Mouse (Mus musculus): Measurements from ENCODE around the gene Olfr1214. TPM values are rescaled to one million over a fixed set of nuclear protein-coding genes. Genes with fewer than 3 reads are reported as not detected.
"Not testable (repeated sequence)": the region's sequence is repeated elsewhere in the genome, so short reads cannot be mapped to it uniquely, and the experiment has no call there.

Olfr1214 gene
- polyA plus RNA-seq (2012; rRNA removed), result not detected in 2 replicates

- Histone ChIP-seq H3K27ac (ENCODE audit: insufficient read depth, low read length) (no peak within 1 kb of the TSS), H3K4me1 (ENCODE audit: control insufficient read depth, insufficient read depth, low read length) (no peaks in the 10 kb centered on the region), H3K4me3 (ENCODE audit: insufficient read depth, low read length) (no peak within 1 kb of the TSS)
- no peak for TF ChIP-seq POLR2A (IDR thresholded peaks at IDR 0.05; ENCODE audit: extremely low read depth, insufficient read depth, low read length)
- no peak for TF ChIP-seq CTCF (IDR thresholded peaks at IDR 0.05; ENCODE audit: extremely low read depth, insufficient read depth, low read length)
Observed at GRCm38 (mm10) chr2:88992553-88992952, at the start of gene Olfr1214. Gene Olfr1214 (minus strand): TSS chr2:88992653.

GRCm38 (mm10) chr2:89031965-89032364, 39.5 kb upstream of the Olfr1214 start, which contains the start of gene Olfr1217:
Gene Olfr1217 (minus strand): TSS chr2:89032065.
- TF ChIP-seq CTCF (IDR thresholded peaks at IDR 0.05; ENCODE audit: extremely low read depth, insufficient read depth, low read length), result no peak
- TF ChIP-seq POLR2A (IDR thresholded peaks at IDR 0.05; ENCODE audit: extremely low read depth, insufficient read depth, low read length), result no peak
- Histone ChIP-seq H3K4me3 (ENCODE audit: insufficient read depth, low read length) (no peak within 1 kb of the TSS), H3K4me1 (ENCODE audit: control insufficient read depth, insufficient read depth, low read length) (no peaks in the 10 kb centered on the region), H3K27ac (ENCODE audit: insufficient read depth, low read length) (no peak within 1 kb of the TSS)

GRCm38 (mm10) chr2:89021436-89021835, 29.0 kb upstream of the Olfr1214 start:
- not testable (repeated sequence) for H3K4me3 ChIP-seq (ENCODE audit: insufficient read depth, low read length); H3K4me1 ChIP-seq (ENCODE audit: control insufficient read depth, insufficient read depth, low read length); H3K27ac ChIP-seq (ENCODE audit: insufficient read depth, low read length)

GRCm38 (mm10) chr2:89018240-89018639, 25.8 kb upstream of the Olfr1214 start, which contains the start of gene Olfr1216:
Gene Olfr1216 (minus strand): TSS chr2:89018340.
- H3K4me3 ChIP-seq (ENCODE audit: insufficient read depth, low read length), result no peak within 1 kb of the TSS
- no peak within 1 kb of the TSS for H3K27ac ChIP-seq (ENCODE audit: insufficient read depth, low read length)
- no peak for TF ChIP-seq CTCF (IDR thresholded peaks at IDR 0.05; ENCODE audit: extremely low read depth, insufficient read depth, low read length)
- TF ChIP-seq POLR2A (IDR thresholded peaks at IDR 0.05; ENCODE audit: extremely low read depth, insufficient read depth, low read length), result no peak
- no peaks in the 10 kb centered on the region for H3K4me1 ChIP-seq (ENCODE audit: control insufficient read depth, insufficient read depth, low read length)

- no peak within 1 kb of the TSS for H3K4me3 ChIP-seq (ENCODE audit: insufficient read depth, low read length)
- no peak within 1 kb of the TSS for H3K27ac ChIP-seq (ENCODE audit: insufficient read depth, low read length)
- H3K4me1 ChIP-seq (ENCODE audit: control insufficient read depth, insufficient read depth, low read length), result no peaks in the 10 kb centered on the region
- TF ChIP-seq POLR2A (IDR thresholded peaks at IDR 0.05; ENCODE audit: extremely low read depth, insufficient read depth, low read length), result no peak
- TF ChIP-seq CTCF (IDR thresholded peaks at IDR 0.05; ENCODE audit: extremely low read depth, insufficient read depth, low read length), result no peak
Observed at GRCm38 (mm10) chr2:89006873-89007272, 14.4 kb upstream of the Olfr1214 start, which contains the start of gene Olfr1215. Gene Olfr1215 (minus strand): TSS chr2:89006973.

- no peak within 1 kb of the TSS for H3K27ac ChIP-seq (ENCODE audit: insufficient read depth, low read length)
- no peaks in the 10 kb centered on the region for H3K4me1 ChIP-seq (ENCODE audit: control insufficient read depth, insufficient read depth, low read length)
- TF ChIP-seq POLR2A (IDR thresholded peaks at IDR 0.05; ENCODE audit: extremely low read depth, insufficient read depth, low read length) (no peak), CTCF (IDR thresholded peaks at IDR 0.05; ENCODE audit: extremely low read depth, insufficient read depth, low read length) (no peak)
- no peak within 1 kb of the TSS for H3K4me3 ChIP-seq (ENCODE audit: insufficient read depth, low read length)
Observed at GRCm38 (mm10) chr2:88980181-88980580, 12.3 kb downstream of the Olfr1214 start, which contains the start of gene Gm13762. Gene Gm13762 (minus strand): TSS chr2:88980281.

GRCm38 (mm10) chr2:88953669-88954068, 38.8 kb downstream of the Olfr1214 start, which contains the start of gene Olfr1212:
Gene Olfr1212 (plus strand): TSS chr2:88953969.
- Histone ChIP-seq H3K27ac (ENCODE audit: insufficient read depth, low read length) (no peak within 1 kb of the TSS), H3K4me1 (ENCODE audit: control insufficient read depth, insufficient read depth, low read length) (no peaks in the 10 kb centered on the region), H3K4me3 (ENCODE audit: insufficient read depth, low read length) (no peak within 1 kb of the TSS)
- TF ChIP-seq CTCF (IDR thresholded peaks at IDR 0.05; ENCODE audit: extremely low read depth, insufficient read depth, low read length), result no peak
- no peak for TF ChIP-seq POLR2A (IDR thresholded peaks at IDR 0.05; ENCODE audit: extremely low read depth, insufficient read depth, low read length)

GRCm38 (mm10) chr2:88938011-88938410, 54.4 kb downstream of the Olfr1214 start, which contains the start of gene Olfr1211:
Gene Olfr1211 (minus strand): TSS chr2:88938111.
- H3K4me1 ChIP-seq (ENCODE audit: control insufficient read depth, insufficient read depth, low read length), result no peaks in the 10 kb centered on the region
- H3K27ac ChIP-seq (ENCODE audit: insufficient read depth, low read length), result no peak within 1 kb of the TSS
- no peak for TF ChIP-seq CTCF (IDR thresholded peaks at IDR 0.05; ENCODE audit: extremely low read depth, insufficient read depth, low read length)
- no peak for TF ChIP-seq POLR2A (IDR thresholded peaks at IDR 0.05; ENCODE audit: extremely low read depth, insufficient read depth, low read length)
- no peak within 1 kb of the TSS for H3K4me3 ChIP-seq (ENCODE audit: insufficient read depth, low read length)

Other genes with a start within 250 kb of the Olfr1214 start
- gene Olfr1198, start 241.3 kb downstream of the Olfr1214 start, polyA plus RNA-seq (2012; rRNA removed), result not detected in 2 replicates
- not detected in 2 replicates for gene Olfr1199, start 232.2 kb downstream of the Olfr1214 start, polyA plus RNA-seq (2012; rRNA removed)
- gene Olfr1200, start 222.2 kb downstream of the Olfr1214 start, polyA plus RNA-seq (2012; rRNA removed), result not detected in 2 replicates
- gene Olfr1201, start 199.6 kb downstream of the Olfr1214 start, polyA plus RNA-seq (2012; rRNA removed), result not detected in 2 replicates
- not detected in 2 replicates for gene Olfr1202, start 178.2 kb downstream of the Olfr1214 start, polyA plus RNA-seq (2012; rRNA removed)
- not detected in 2 replicates for gene Olfr1205, start 162.9 kb downstream of the Olfr1214 start, polyA plus RNA-seq (2012; rRNA removed)
- not detected in 2 replicates for gene Olfr1204, start 143.4 kb downstream of the Olfr1214 start, polyA plus RNA-seq (2012; rRNA removed)
- not detected in 2 replicates for gene Olfr1206, start 129.4 kb downstream of the Olfr1214 start, polyA plus RNA-seq (2012; rRNA removed)
- gene Olfr1208, start 90.3 kb downstream of the Olfr1214 start, polyA plus RNA-seq (2012; rRNA removed), result not detected in 2 replicates
- gene Olfr1209, start 77.5 kb downstream of the Olfr1214 start, polyA plus RNA-seq (2012; rRNA removed), result not detected in 2 replicates
- not detected in 2 replicates for gene Olfr1211, start 54.5 kb downstream of the Olfr1214 start, polyA plus RNA-seq (2012; rRNA removed)
- gene Olfr1212, start 38.7 kb downstream of the Olfr1214 start, polyA plus RNA-seq (2012; rRNA removed), result not detected in 2 replicates
- 0.04 TPM in 1 of 2 replicates, not detected in the other for gene Gm13762, start 12.4 kb downstream of the Olfr1214 start, polyA plus RNA-seq (2012; rRNA removed)
- not detected in 2 replicates for gene Olfr1215, start 14.3 kb upstream of the Olfr1214 start, polyA plus RNA-seq (2012; rRNA removed)
- gene Olfr1216, start 25.7 kb upstream of the Olfr1214 start, polyA plus RNA-seq (2012; rRNA removed), result not detected in 2 replicates
- gene Olfr1217, start 39.4 kb upstream of the Olfr1214 start, polyA plus RNA-seq (2012; rRNA removed), result not detected in 2 replicates
- not detected in 2 replicates for gene Olfr1218, start 68.5 kb upstream of the Olfr1214 start, polyA plus RNA-seq (2012; rRNA removed)
- not detected in 2 replicates for gene Olfr1219, start 90.9 kb upstream of the Olfr1214 start, polyA plus RNA-seq (2012; rRNA removed)
- gene Olfr1220, start 114.2 kb upstream of the Olfr1214 start, polyA plus RNA-seq (2012; rRNA removed), result not detected in 2 replicates
- gene Olfr1221, start 124.6 kb upstream of the Olfr1214 start, polyA plus RNA-seq (2012; rRNA removed), result not detected in 2 replicates
- not detected in 2 replicates for gene Olfr1222, start 140.4 kb upstream of the Olfr1214 start, polyA plus RNA-seq (2012; rRNA removed)
- not detected in 2 replicates for gene Olfr1223, start 158.9 kb upstream of the Olfr1214 start, polyA plus RNA-seq (2012; rRNA removed)
- not detected in 2 replicates for gene Olfr1224-ps1, start 171.4 kb upstream of the Olfr1214 start, polyA plus RNA-seq (2012; rRNA removed)
- not detected in 2 replicates for gene Olfr1225, start 182.0 kb upstream of the Olfr1214 start, polyA plus RNA-seq (2012; rRNA removed)
- not detected in 2 replicates for gene Olfr1226, start 207.4 kb upstream of the Olfr1214 start, polyA plus RNA-seq (2012; rRNA removed)

Measured in cortical plate, adult 2 months (tissue).